Mouse (Mus musculus): ENCODE data around the gene Ccl25.

Ccl25 gene

GRCm38 (mm10) chr8:4324983-4325750 lies at the start of gene Ccl25, which contains the start of gene Elavl1:
Ccl25 (plus strand) TSS chr8:4325210.
Elavl1 (minus strand) TSS chr8:4325413.
- peak; percentile 98 for DNase-seq (ENCODE audit: low read depth)

GRCm38 (mm10) chr8:4275275-4276110 lies 49.5 kb upstream of the Ccl25 start, which contains the start of gene Timm44:
Timm44 (minus strand) TSS chr8:4275913.
- peak; percentile 96 for DNase-seq (ENCODE audit: low read depth)

GRCm38 (mm10) chr8:4276111-4276465 lies 48.9 kb upstream of the Ccl25 start:
- no peak for DNase-seq (ENCODE audit: low read depth)

- no peak for DNase-seq (ENCODE audit: low read depth)
These were observed 32.3 kb upstream of the Ccl25 start for GRCm38 (mm10) chr8:4292738-4293137.

GRCm38 (mm10) chr8:4297822-4298221 lies 27.2 kb upstream of the Ccl25 start:
- DNase-seq (ENCODE audit: low read depth): no peak

GRCm38 (mm10) chr8:4304124-4304547 lies 20.9 kb upstream of the Ccl25 start:
- DNase-seq (ENCODE audit: low read depth): no peak

GRCm38 (mm10) chr8:4305838-4306237 lies 19.2 kb upstream of the Ccl25 start:
- DNase-seq (ENCODE audit: low read depth): peak; percentile 18

GRCm38 (mm10) chr8:4312104-4312503 lies 12.9 kb upstream of the Ccl25 start:
- DNase-seq (ENCODE audit: low read depth): no peak

GRCm38 (mm10) chr8:4313254-4314124 lies 11.5 kb upstream of the Ccl25 start:
- peak; percentile 84 for DNase-seq (ENCODE audit: low read depth)

- peak; percentile 33 for DNase-seq (ENCODE audit: low read depth)
These were observed 10.2 kb upstream of the Ccl25 start for GRCm38 (mm10) chr8:4314852-4315251.

- DNase-seq (ENCODE audit: low read depth): no peak
These were observed 6.9 kb upstream of the Ccl25 start for GRCm38 (mm10) chr8:4318124-4318523.

GRCm38 (mm10) chr8:4318796-4319572 lies 6.0 kb upstream of the Ccl25 start:
- DNase-seq (ENCODE audit: low read depth): no peak

- no peak for DNase-seq (ENCODE audit: low read depth)
These were observed 5.5 kb upstream of the Ccl25 start for GRCm38 (mm10) chr8:4319573-4319872.

- DNase-seq (ENCODE audit: low read depth): no peak
These were observed 4.6 kb upstream of the Ccl25 start for GRCm38 (mm10) chr8:4320404-4320803.

- DNase-seq (ENCODE audit: low read depth): no peak
These were observed 4.0 kb upstream of the Ccl25 start for GRCm38 (mm10) chr8:4321031-4321430.

GRCm38 (mm10) chr8:4322470-4322869 lies 2.5 kb upstream of the Ccl25 start:
- peak; percentile 93 for DNase-seq (ENCODE audit: low read depth)

- no peak for DNase-seq (ENCODE audit: low read depth)
These were observed 1.1 kb upstream of the Ccl25 start for GRCm38 (mm10) chr8:4323917-4324316.

GRCm38 (mm10) chr8:4324525-4324924 lies 485 bp upstream of the Ccl25 start:
- DNase-seq (ENCODE audit: low read depth): no peak

GRCm38 (mm10) chr8:4325751-4326036 lies 684 bp downstream of the Ccl25 start:
- DNase-seq (ENCODE audit: low read depth): no peak

GRCm38 (mm10) chr8:4329000-4329399 lies 4.0 kb downstream of the Ccl25 start:
- DNase-seq (ENCODE audit: low read depth): no peak

- DNase-seq (ENCODE audit: low read depth): no peak
These were observed 9.0 kb downstream of the Ccl25 start for GRCm38 (mm10) chr8:4333966-4334365.

GRCm38 (mm10) chr8:4335678-4336077 lies 10.7 kb downstream of the Ccl25 start:
- no peak for DNase-seq (ENCODE audit: low read depth)
